In the genomic region with DNA sequence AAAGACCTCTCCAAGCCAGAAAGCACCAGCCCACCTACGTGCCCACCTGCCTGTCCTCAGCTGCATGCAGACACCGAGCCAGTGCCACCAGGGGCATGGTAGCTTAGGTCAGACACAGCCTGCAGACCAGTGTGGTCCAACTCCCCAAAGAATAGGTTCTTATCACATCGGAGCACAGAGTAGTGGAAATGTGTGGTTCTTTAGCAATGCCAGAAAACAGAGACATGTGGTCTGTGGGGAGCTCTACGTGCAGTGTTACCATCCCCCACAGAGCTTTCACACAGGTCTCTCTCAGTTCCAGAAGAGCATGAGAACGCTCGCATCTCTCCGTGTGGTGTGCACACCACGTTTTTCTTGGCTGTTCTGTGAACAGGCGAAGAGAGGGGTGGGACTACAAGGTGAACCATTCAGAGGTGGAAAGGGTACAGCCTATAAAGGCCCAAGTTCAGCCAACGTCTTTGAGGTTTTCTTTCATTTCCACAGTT, we compare ENCODE assay signal across 16 mouse cellular contexts. TPM values are rescaled to one million over a fixed set of nuclear protein-coding genes. Genes with fewer than 3 reads are reported as not detected.
A peak's percentile ranks its signal among the peaks of the same experiment; 100 is the strongest.
DNase-seq lines count a peak whose midpoint lies in the region; ATAC-seq and TF ChIP-seq lines count a peak whose summit lies in the region.
"Had no signal": no experiment of that assay in that cellular context is flagged by ENCODE, and none has a peak within 500 bp of the region (broad histone marks: within the 10 kb centered on the region; RNA-seq: fewer than 3 reads in every experiment).

No protein-coding gene starts in this region.

- TF ChIP-seq POLR2A in bone marrow macrophage, adult 2 months (IDR thresholded peaks at IDR 0.05; ENCODE audit: borderline replicate concordance, low read depth, low read length) = no peak
- no peak for TF ChIP-seq POLR2A in small intestine, adult 2 months (IDR thresholded peaks at IDR 0.05; ENCODE audit: low read depth, low read length)

- H3K4me1 ChIP-seq in hindbrain, postnatal 0 days (ENCODE audit: insufficient read depth, low read length) = no peaks in the 10 kb centered on the region; the same call in 1 of the 2 replicates
- H3K4me1 ChIP-seq in hindbrain, embryonic 10.5 days (replicated peaks) = 0 out of 2 replicates have a peak, but pooled peaks cover 6% of the 10 kb centered on the region
- H3K4me1 ChIP-seq in bone marrow macrophage, adult 2 months (ENCODE audit: control insufficient read depth, insufficient read depth, low read length) = peaks cover 66% of the 10 kb centered on the region
- peaks cover 48% of the 10 kb centered on the region for H3K4me1 ChIP-seq in liver, embryonic 12.5 days
- H3K4me1 ChIP-seq in small intestine, adult 2 months (ENCODE audit: control insufficient read depth, insufficient read depth, insufficient read length, low read length) = peaks cover 5% of the 10 kb centered on the region; the same call in 1 of the 2 replicates
- H3K4me1 ChIP-seq in stomach, postnatal 0 days (replicated peaks; ENCODE audit: control insufficient read depth, insufficient read depth) = no peaks in the 10 kb centered on the region
- H3K4me1 ChIP-seq: forebrain, embryonic 13.5 days; hindbrain, embryonic 12.5 days had no signal

- peak; percentile 70 for ATAC-seq in hindbrain, postnatal 0 days
- ATAC-seq in liver, embryonic 12.5 days = peak; percentile 78
- ATAC-seq in stomach, postnatal 0 days (ENCODE audit: low FRiP score, low TSS enrichment) = no peak
- ATAC-seq: forebrain, embryonic 13.5 days had no signal

- H3K9me3 ChIP-seq in hindbrain, postnatal 0 days (ENCODE audit: low read length) = no peaks in the 10 kb centered on the region
- H3K9me3 ChIP-seq in hindbrain, embryonic 10.5 days = no peaks in the 10 kb centered on the region
- no peaks in the 10 kb centered on the region for H3K9me3 ChIP-seq in liver, embryonic 12.5 days (replicated peaks)
- H3K9me3 ChIP-seq in stomach, postnatal 0 days (ENCODE audit: control insufficient read depth, low read length) = no peaks in the 10 kb centered on the region
- H3K9me3 ChIP-seq: forebrain, embryonic 13.5 days; G1E; limb, embryonic 15.5 days had no signal

- TF ChIP-seq CTCF in hindbrain, postnatal 0 days (IDR thresholded peaks at IDR 0.05; ENCODE audit: low read depth) = no peak
- TF ChIP-seq CTCF in bone marrow macrophage, adult 2 months (IDR thresholded peaks at IDR 0.05; ENCODE audit: low read depth, low read length) = no peak
- no peak for TF ChIP-seq CTCF in small intestine, adult 2 months (IDR thresholded peaks at IDR 0.05; ENCODE audit: extremely low read depth, insufficient read length, insufficient replicate concordance, low read depth, low read length)
- no peak for TF ChIP-seq CTCF in stomach, postnatal 0 days (IDR thresholded peaks at IDR 0.05; ENCODE audit: low read depth)

- DNase-seq in hindbrain, postnatal 0 days (ENCODE audit: low spot score) = no peak
- no peak for DNase-seq in hindbrain, embryonic 10.5 days (ENCODE audit: low spot score)
- DNase-seq in frontal cortex, adult 2 months (ENCODE audit: extremely low spot score in 1 of 2, low spot score in 1 of 2) = no peak
- no peak for DNase-seq in stomach, postnatal 0 days (ENCODE audit: low spot score)
- no peak for DNase-seq in urinary bladder, postnatal 4 days (ENCODE audit: low spot score in 2 of 2)
- DNase-seq: adrenal gland, postnatal 25 days; cerebellum, postnatal 36 days; kidney, postnatal 4 days; right cerebral cortex, adult 18-20 months had no signal

- H3K9ac ChIP-seq in hindbrain, postnatal 0 days (replicated peaks; ENCODE audit: low read length) = no peak overlapping the region
- H3K9ac ChIP-seq in liver, embryonic 12.5 days = no peak overlapping the region
- no peak overlapping the region for H3K9ac ChIP-seq in stomach, postnatal 0 days (ENCODE audit: low read length)
- H3K9ac ChIP-seq: forebrain, embryonic 13.5 days; hindbrain, embryonic 12.5 days; limb, embryonic 15.5 days had no signal

- H3K4me2 ChIP-seq in hindbrain, postnatal 0 days (ENCODE audit: low read depth, low read length) = no peak overlapping the region
- H3K4me2 ChIP-seq in liver, embryonic 12.5 days = peak overlapping the region; percentile 34
- no peak overlapping the region for H3K4me2 ChIP-seq in stomach, postnatal 0 days (replicated peaks; ENCODE audit: low read depth)
- H3K4me2 ChIP-seq: forebrain, embryonic 13.5 days; hindbrain, embryonic 12.5 days; limb, embryonic 15.5 days had no signal

- H3K36me3 ChIP-seq in hindbrain, postnatal 0 days (ENCODE audit: insufficient read depth, low read length) = no peaks in the 10 kb centered on the region
- 0 out of 2 replicates have a peak, but pooled peaks cover 4% of the 10 kb centered on the region for H3K36me3 ChIP-seq in hindbrain, embryonic 10.5 days
- H3K36me3 ChIP-seq in liver, embryonic 12.5 days = 0 out of 2 replicates have a peak, but pooled peaks cover 4% of the 10 kb centered on the region
- no peaks in the 10 kb centered on the region; the same call in 1 of the 2 replicates for H3K36me3 ChIP-seq in small intestine, adult 2 months (ENCODE audit: control insufficient read depth, insufficient read depth, low read length)
- no peaks in the 10 kb centered on the region for H3K36me3 ChIP-seq in stomach, postnatal 0 days (ENCODE audit: control insufficient read depth, insufficient read depth, low read length)
- H3K36me3 ChIP-seq: G1E; hindbrain, embryonic 12.5 days; limb, embryonic 15.5 days had no signal

- H3K27me3 ChIP-seq in hindbrain, postnatal 0 days (ENCODE audit: insufficient read depth, low read length) = no peaks in the 10 kb centered on the region
- H3K27me3 ChIP-seq in hindbrain, embryonic 10.5 days (ENCODE audit: insufficient read depth, poor library complexity, severe bottlenecking) = no peaks in the 10 kb centered on the region
- no peaks in the 10 kb centered on the region for H3K27me3 ChIP-seq in liver, embryonic 12.5 days (replicated peaks)
- no peaks in the 10 kb centered on the region for H3K27me3 ChIP-seq in small intestine, adult 2 months (ENCODE audit: control insufficient read depth, insufficient read depth, low read length)
- H3K27me3 ChIP-seq in stomach, postnatal 0 days (ENCODE audit: control insufficient read depth, insufficient read depth, low read length) = no peaks in the 10 kb centered on the region
- H3K27me3 ChIP-seq: forebrain, embryonic 13.5 days; hindbrain, embryonic 12.5 days; limb, embryonic 15.5 days had no signal

- H3K4me3 ChIP-seq in hindbrain, postnatal 0 days (ENCODE audit: low read length) = no peak overlapping the region
- H3K4me3 ChIP-seq in hindbrain, embryonic 10.5 days = no peak overlapping the region
- no peak overlapping the region for H3K4me3 ChIP-seq in bone marrow macrophage, adult 2 months (ENCODE audit: insufficient read depth, low read length)
- no peak overlapping the region for H3K4me3 ChIP-seq in liver, embryonic 12.5 days
- H3K4me3 ChIP-seq in small intestine, adult 2 months (ENCODE audit: low read depth, low read length) = no peak overlapping the region
- H3K4me3 ChIP-seq in stomach, postnatal 0 days (ENCODE audit: low read depth, low read length) = no peak overlapping the region
- H3K4me3 ChIP-seq: forebrain, embryonic 13.5 days; hindbrain, embryonic 12.5 days; limb, embryonic 15.5 days had no signal

- 0 out of 2 replicates have a peak overlapping the region, but pooled peaks have one; percentile 11 for H3K27ac ChIP-seq in hindbrain, postnatal 0 days
- no peak overlapping the region; the same call in 1 of the 2 replicates for H3K27ac ChIP-seq in hindbrain, embryonic 10.5 days
- H3K27ac ChIP-seq in bone marrow macrophage, adult 2 months (ENCODE audit: insufficient read depth, low read depth, low read length) = peak overlapping the region; percentile 2; the same call in 1 of the 2 replicates
- peak overlapping the region; percentile 57 for H3K27ac ChIP-seq in liver, embryonic 12.5 days
- peak overlapping the region; percentile 55; the same call in 1 of the 2 replicates for H3K27ac ChIP-seq in small intestine, adult 2 months (ENCODE audit: insufficient read depth, low read depth, low read length)
- H3K27ac ChIP-seq in stomach, postnatal 0 days (replicated peaks) = no peak overlapping the region
- H3K27ac ChIP-seq: forebrain, embryonic 13.5 days; hindbrain, embryonic 12.5 days; limb, embryonic 15.5 days had no signal

- WGBS in hindbrain, postnatal 0 days = 73% methylated on average over 10 of the region's 10 CpGs
- WGBS in hindbrain, embryonic 10.5 days = 87% methylated on average over 10 of the region's 10 CpGs
- 22% methylated on average over 10 of the region's 10 CpGs for WGBS in liver, embryonic 12.5 days (ENCODE audit: insufficient replicate concordance)
- 74% methylated on average over 10 of the region's 10 CpGs for WGBS in small intestine, adult 2 months
- WGBS in stomach, postnatal 0 days = 75% methylated on average over 10 of the region's 10 CpGs

- TF ChIP-seq EP300 in stomach, postnatal 0 days (optimal IDR thresholded peaks at IDR 0.05) = no peak

RNA-seq across cellular contexts. Expression of a gene that starts 59.3 kb away (rescaled TPM):
- 2.4 and 3.0 TPM in 2 replicates for total RNA-seq in hindbrain, postnatal 0 days (2014; rRNA removed)
- polyA plus RNA-seq in hindbrain, postnatal 0 days (2015; fragmentation: Nextera tagmentation; extraction: Ambion mirVana) = 2.6 TPM in 2 replicates
- polyA plus RNA-seq in hindbrain, embryonic 10.5 days (2016; fragmentation: Nextera tagmentation; extraction: Ambion mirVana) = 8.6 TPM in 2 replicates
- 114 and 143 TPM in 2 replicates for polyA plus RNA-seq in bone marrow macrophage, adult 2 months (2012; ENCODE audit: insufficient read depth, insufficient read length, missing spikeins)
- 5.7 and 6.1 TPM in 2 replicates for polyA plus RNA-seq in liver, embryonic 12.5 days (2016; fragmentation: Nextera tagmentation; extraction: Ambion mirVana)
- 8.5 and 18.9 TPM in 2 replicates for polyA plus RNA-seq in small intestine, adult 2 months (2012; rRNA removed)
- 5.1 and 5.3 TPM in 2 replicates for polyA plus RNA-seq in frontal cortex, adult 2 months (2012; rRNA removed)
- 3.1 and 3.3 TPM in 2 replicates for polyA plus RNA-seq in stomach, postnatal 0 days (2015; fragmentation: Nextera tagmentation; extraction: Ambion mirVana)

Comparison
In these comparisons a context has a peak if more than half of its experiments do, and no peak if none do; other contexts are left out.
1. H3K27ac ChIP-seq: peak in hindbrain, postnatal 0 days (single experiment), bone marrow macrophage, adult 2 months (single experiment), liver, embryonic 12.5 days (single experiment) and small intestine, adult 2 months (single experiment); none in hindbrain, embryonic 10.5 days (single experiment) and stomach, postnatal 0 days (single experiment).